ENCODE assay signal across 16 mouse cellular contexts in genomic region chr10:23480474-23480873, GRCm38 (mm10).
"Had no signal": no experiment of that assay in that cellular context is flagged by ENCODE, and none has a peak within 500 bp of the region (broad histone marks: within the 10 kb centered on the region; RNA-seq: fewer than 3 reads in every experiment).

No protein-coding gene starts in this region.

- H3K27me3 ChIP-seq: neural tube, embryonic 13.5 days; neural tube, embryonic 15.5 days; stomach, embryonic 15.5 days had no signal

- DNase-seq: retina, postnatal 1 day; right cerebral cortex, adult 18-20 months; right cerebral cortex, postnatal 14 days; right cerebral cortex, postnatal 25 days; right cerebral cortex, postnatal 4 days; spleen, adult 18-20 months; thymus, adult 18-20 months; thymus, adult 2 months; thymus, postnatal 14 days; thymus, postnatal 25 days; thymus, postnatal 36 days; thymus, postnatal 4 days had no signal

- H3K36me3 ChIP-seq: neural tube, embryonic 13.5 days; neural tube, embryonic 15.5 days; stomach, embryonic 15.5 days had no signal

- H3K27ac ChIP-seq: neural tube, embryonic 13.5 days; neural tube, embryonic 15.5 days; stomach, embryonic 15.5 days; stomach, postnatal 0 days had no signal

- H3K9ac ChIP-seq: neural tube, embryonic 13.5 days; neural tube, embryonic 15.5 days; stomach, embryonic 15.5 days had no signal

- H3K4me1 ChIP-seq: neural tube, embryonic 13.5 days; neural tube, embryonic 15.5 days; stomach, embryonic 15.5 days had no signal

- H3K4me3 ChIP-seq: neural tube, embryonic 13.5 days; neural tube, embryonic 15.5 days; stomach, embryonic 15.5 days had no signal

- H3K4me2 ChIP-seq: neural tube, embryonic 13.5 days; neural tube, embryonic 15.5 days; stomach, embryonic 15.5 days had no signal
